Mouse (Mus musculus): ENCODE measurements around the gene Gm20695. TPM values are rescaled to one million over a fixed set of nuclear protein-coding genes. Genes with fewer than 3 reads are reported as not detected.

Gm20695 gene
- polyA plus RNA-seq, 1 experiment from 2014 or later: 2.9 TPM

- Histone ChIP-seq H3K36me3 (replicated peaks) (no peaks in the 10 kb centered on the region), H3K9ac (no peak overlapping the region), H3K27me3 (replicated peaks) (no peaks in the 10 kb centered on the region), H3K9me3 (no peaks in the 10 kb centered on the region), H3K4me1 (no peaks in the 10 kb centered on the region), H3K4me3 (no peak overlapping the region), H3K27ac (no peak overlapping the region), H3K4me2 (no peak overlapping the region)
- ATAC-seq (replicated peaks): no peak
- 83% methylated on average over 10 of the region's 10 CpGs for WGBS
Observed at GRCm38 (mm10) chr16:3964990-3965389, 80.5 kb downstream of the Gm20695 start.

- H3K27me3 ChIP-seq (replicated peaks): no peaks in the 10 kb centered on the region
- no peaks in the 10 kb centered on the region for H3K36me3 ChIP-seq (replicated peaks)
- no peak for ATAC-seq (replicated peaks)
- 78% methylated on average over 3 of the region's 3 CpGs for WGBS
- no peak overlapping the region for H3K4me3 ChIP-seq
- H3K4me2 ChIP-seq: no peak overlapping the region
- no peak overlapping the region for H3K27ac ChIP-seq
- H3K9me3 ChIP-seq: no peaks in the 10 kb centered on the region
- H3K4me1 ChIP-seq: no peaks in the 10 kb centered on the region
- H3K9ac ChIP-seq: no peak overlapping the region
Observed at GRCm38 (mm10) chr16:3965534-3965933, 81.1 kb downstream of the Gm20695 start.

Small RNA genes within 50 kb of the gene (microRNA-seq; reads per million reads assigned to microRNA genes)
- not detected for gene Gm23493

Other genes starting within 250 kb of the Gm20695 start
- gene Mefv, start 166.6 kb upstream of the Gm20695 start, polyA plus RNA-seq (2015; fragmentation: Nextera tagmentation; extraction: Ambion mirVana): not detected in 2 replicates
- gene Zfp263, start 140.6 kb upstream of the Gm20695 start, polyA plus RNA-seq (2015; fragmentation: Nextera tagmentation; extraction: Ambion mirVana): 55.8 and 61.4 TPM in 2 replicates
- not detected in 2 replicates for gene Olfr15, start 53.8 kb upstream of the Gm20695 start, polyA plus RNA-seq (2015; fragmentation: Nextera tagmentation; extraction: Ambion mirVana)
- gene Zfp174, start 37.4 kb upstream of the Gm20695 start, polyA plus RNA-seq (2015; fragmentation: Nextera tagmentation; extraction: Ambion mirVana): 3.0 and 3.6 TPM in 2 replicates
- gene Naa60, start 12.3 kb upstream of the Gm20695 start, polyA plus RNA-seq (2015; fragmentation: Nextera tagmentation; extraction: Ambion mirVana): 106 and 107 TPM in 2 replicates
- gene Zfp597, start 87 bp upstream of the Gm20695 start, polyA plus RNA-seq (2015; fragmentation: Nextera tagmentation; extraction: Ambion mirVana): 19.0 and 19.2 TPM in 2 replicates
- gene 1700037C18Rik, start 24.0 kb downstream of the Gm20695 start, polyA plus RNA-seq (2015; fragmentation: Nextera tagmentation; extraction: Ambion mirVana): 13.6 and 15.0 TPM in 2 replicates
- gene Cluap1, start 24.2 kb downstream of the Gm20695 start, polyA plus RNA-seq (2015; fragmentation: Nextera tagmentation; extraction: Ambion mirVana): 37.1 and 39.5 TPM in 2 replicates
- gene Nlrc3, start 92.0 kb downstream of the Gm20695 start, polyA plus RNA-seq (2015; fragmentation: Nextera tagmentation; extraction: Ambion mirVana): 1.0 TPM in 2 replicates
- gene Slx4, start 119.1 kb downstream of the Gm20695 start, polyA plus RNA-seq (2015; fragmentation: Nextera tagmentation; extraction: Ambion mirVana): 30.7 and 33.9 TPM in 2 replicates
- 6.9 and 8.6 TPM in 2 replicates for gene Dnase1, start 152.3 kb downstream of the Gm20695 start, polyA plus RNA-seq (2015; fragmentation: Nextera tagmentation; extraction: Ambion mirVana)
- 49.1 and 54.3 TPM in 2 replicates for gene Trap1, start 193.2 kb downstream of the Gm20695 start, polyA plus RNA-seq (2015; fragmentation: Nextera tagmentation; extraction: Ambion mirVana)

Measured in midbrain, embryonic 15.5 days (tissue).